23 mouse cellular contexts compared by ENCODE assay signal in the genomic region with DNA sequence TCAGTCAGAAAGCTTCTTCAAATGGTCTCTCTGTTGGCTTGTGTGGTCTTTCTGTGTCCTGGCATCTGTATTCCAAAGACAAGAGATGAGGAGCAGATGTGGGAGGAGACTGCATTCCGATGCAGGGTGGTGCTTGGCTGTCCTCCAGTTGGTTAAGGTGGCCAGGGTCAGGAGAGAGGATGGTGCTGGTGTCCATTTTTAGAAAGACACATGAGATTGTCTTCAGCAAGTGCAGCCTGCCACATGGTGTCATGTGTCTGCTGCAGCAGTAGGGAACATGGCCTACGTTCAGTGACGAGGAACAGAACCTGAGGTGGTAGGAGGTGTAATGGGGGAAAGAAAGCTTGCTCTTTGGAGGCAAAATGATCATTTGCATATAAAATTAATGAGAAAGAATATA. TPM values are rescaled to one million over a fixed set of nuclear protein-coding genes. Genes with fewer than 3 reads are reported as not detected.
A peak's percentile ranks its signal among the peaks of the same experiment; 100 is the strongest.
DNase-seq lines count a peak whose midpoint lies in the region; ATAC-seq and TF ChIP-seq lines count a peak whose summit lies in the region.
"Had no signal": no experiment of that assay in that cellular context is flagged by ENCODE, and none has a peak within 500 bp of the region (broad histone marks: within the 10 kb centered on the region; RNA-seq: fewer than 3 reads in every experiment).

No protein-coding gene starts in this region.

- ATAC-seq in megakaryocyte progenitor cell, adult 5-6 weeks (replicated peaks; ENCODE audit: poor library complexity): no peak
- ATAC-seq: activated CD4-positive, CD25-positive, alpha-beta regulatory T cell, adult 4 months; forebrain, embryonic 15.5 days; hindbrain, postnatal 0 days; Patski had no signal

- no peak for TF ChIP-seq CTCF in heart, adult 2 months (IDR thresholded peaks at IDR 0.05)
- no peak for TF ChIP-seq CTCF in kidney, adult 2 months (conservative IDR thresholded peaks at IDR 0.05; ENCODE audit: insufficient read depth, insufficient read length, low read depth, low read length)

- TF ChIP-seq POLR2A in heart, adult 2 months (IDR thresholded peaks at IDR 0.05; ENCODE audit: insufficient read depth, low read depth, low read length): no peak
- no peak for TF ChIP-seq POLR2A in kidney, adult 2 months (IDR thresholded peaks at IDR 0.05; ENCODE audit: low read depth, low read length)

- H3K79me2 ChIP-seq in heart, adult 2 months (replicated peaks; ENCODE audit: control insufficient read depth, insufficient read depth, low read length): 0 out of 2 replicates have a peak, but pooled peaks cover 2% of the 10 kb centered on the region

- H3K9ac ChIP-seq in heart, adult 2 months (ENCODE audit: low read depth, low read length): no peak overlapping the region
- H3K9ac ChIP-seq: embryonic facial prominence, embryonic 15.5 days; forebrain, embryonic 15.5 days; heart, embryonic 15.5 days; hindbrain, embryonic 13.5 days had no signal

- no peak overlapping the region for H3K4me3 ChIP-seq in heart, adult 2 months
- H3K4me3 ChIP-seq in kidney, adult 2 months (ENCODE audit: insufficient read depth, low read depth, low read length): no peak overlapping the region
- H3K4me3 ChIP-seq: embryonic facial prominence, embryonic 15.5 days; erythroblast, embryonic 14.5 days; forebrain, embryonic 10.5 days; forebrain, embryonic 15.5 days; heart, embryonic 15.5 days; hindbrain, embryonic 13.5 days had no signal

- H3K4me1 ChIP-seq in heart, adult 2 months (ENCODE audit: control insufficient read depth, insufficient read depth, low read length): no peaks in the 10 kb centered on the region
- H3K4me1 ChIP-seq in kidney, adult 2 months (ENCODE audit: control insufficient read depth, insufficient read depth, low read length): no peaks in the 10 kb centered on the region
- H3K4me1 ChIP-seq: forebrain, embryonic 10.5 days; forebrain, embryonic 15.5 days; hindbrain, embryonic 13.5 days had no signal

- no peak overlapping the region for H3K27ac ChIP-seq in heart, adult 2 months
- no peak overlapping the region for H3K27ac ChIP-seq in kidney, adult 2 months (ENCODE audit: insufficient read depth, low read depth, low read length)
- H3K27ac ChIP-seq: embryonic facial prominence, embryonic 15.5 days; forebrain, embryonic 10.5 days; forebrain, embryonic 15.5 days; heart, embryonic 15.5 days; hindbrain, embryonic 13.5 days; hindbrain, postnatal 0 days had no signal

- DNase-seq in heart, adult 18-20 months: peak; percentile 15 to 23
- no peak for DNase-seq in heart, adult 2 months
- DNase-seq in heart, postnatal 4 days: peak; percentile 16
- DNase-seq in heart, postnatal 25 days (ENCODE audit: low spot score): no peak
- DNase-seq in gastrocnemius, postnatal 25 days: peak; percentile 56
- no peak for DNase-seq in kidney, adult 2 months
- no peak for DNase-seq in cerebellum, adult 18-20 months
- DNase-seq: adrenal gland, postnatal 14 days; cerebellum, adult 11-12 months; cerebellum, postnatal 10 days; embryo, embryonic 11 days; kidney, adult 11 months had no signal

- no peaks in the 10 kb centered on the region for H3K36me3 ChIP-seq in heart, adult 2 months (ENCODE audit: control insufficient read depth, insufficient read depth, low read length)
- H3K36me3 ChIP-seq in kidney, adult 2 months (ENCODE audit: control insufficient read depth, insufficient read depth, low read length): no peaks in the 10 kb centered on the region
- H3K36me3 ChIP-seq: embryonic facial prominence, embryonic 15.5 days; forebrain, embryonic 10.5 days; forebrain, embryonic 15.5 days; heart, embryonic 15.5 days; hindbrain, embryonic 13.5 days had no signal

- no peaks in the 10 kb centered on the region for H3K27me3 ChIP-seq in heart, adult 2 months (ENCODE audit: control insufficient read depth, insufficient read depth, low read length)
- no peaks in the 10 kb centered on the region for H3K27me3 ChIP-seq in kidney, adult 2 months (replicated peaks; ENCODE audit: control insufficient read depth, insufficient read depth, low read length)
- H3K27me3 ChIP-seq: CH12.LX; embryonic facial prominence, embryonic 15.5 days; forebrain, embryonic 15.5 days; heart, embryonic 15.5 days; hindbrain, embryonic 13.5 days; Patski had no signal

- intact Hi-C loops in heart, adult 2 months (cut with DNase I): no loop called here
- intact Hi-C loops in heart, postnatal 25 days (cut with DNase I): no loop called here

- WGBS in heart, adult 2 months: 59% methylated on average over 3 of the region's 3 CpGs
- 74% methylated on average over 3 of the region's 3 CpGs for WGBS in kidney, adult 2 months

- no peak for TF ChIP-seq EP300 in heart, adult 2 months (IDR thresholded peaks at IDR 0.05; ENCODE audit: insufficient read depth, low read depth, low read length)

RNA-seq across cellular contexts. Expression of a gene that starts 25.8 kb away (rescaled TPM):
- 10 to 100 TPM; 29.0 to 33.7 TPM for total RNA-seq in heart, adult 18-20 months (2021)
- total RNA-seq in heart, adult 2 months (2021): 10 to 100 TPM; 27.2 to 27.7 TPM
- polyA plus RNA-seq in heart, adult 2 months (2012; rRNA removed): 16.2 and 22.0 TPM in 2 replicates
- 10 to 100 TPM; 18.1 to 20.3 TPM for total RNA-seq in heart, postnatal 4 days (2021)
- total RNA-seq in heart, postnatal 25 days (2021): 10 to 100 TPM; 24.9 to 26.6 TPM
- 10 to 100 TPM; 63.9 to 68.2 TPM for total RNA-seq in gastrocnemius, postnatal 25 days (2021)
- 37.5 and 38.3 TPM in 2 replicates for polyA plus RNA-seq in kidney, adult 2 months (2012; rRNA removed)
- total RNA-seq in megakaryocyte progenitor cell, adult 5-6 weeks (2015): 4.1 and 4.6 TPM in 2 replicates
- 26.6 and 29.4 TPM in 2 replicates for total RNA-seq in megakaryocyte progenitor cell, adult 5-6 weeks (2017)

Comparison
In these comparisons a context has a peak if more than half of its experiments do, and no peak if none do; other contexts are left out.
1. DNase-seq: peak in heart, adult 18-20 months (2 of 2), heart, postnatal 4 days (single experiment) and gastrocnemius, postnatal 25 days (single experiment); none in heart, adult 2 months (0 of 2), heart, postnatal 25 days (single experiment), kidney, adult 2 months (single experiment) and cerebellum, adult 18-20 months (0 of 2).